Mouse (Mus musculus) cerebral cortex, adult 2 months (tissue): ENCODE results near the gene Kat5.

Experiments used
- WGBS: fragments of 180-500 bp; shearing (Covaris S2); methylation state at CpG from one replicate; pipeline ENCODE4 v1.1.7; 2018; 5-methylcytosine and 5-hydroxymethylcytosine counted together

The Kat5 gene

DNA sequence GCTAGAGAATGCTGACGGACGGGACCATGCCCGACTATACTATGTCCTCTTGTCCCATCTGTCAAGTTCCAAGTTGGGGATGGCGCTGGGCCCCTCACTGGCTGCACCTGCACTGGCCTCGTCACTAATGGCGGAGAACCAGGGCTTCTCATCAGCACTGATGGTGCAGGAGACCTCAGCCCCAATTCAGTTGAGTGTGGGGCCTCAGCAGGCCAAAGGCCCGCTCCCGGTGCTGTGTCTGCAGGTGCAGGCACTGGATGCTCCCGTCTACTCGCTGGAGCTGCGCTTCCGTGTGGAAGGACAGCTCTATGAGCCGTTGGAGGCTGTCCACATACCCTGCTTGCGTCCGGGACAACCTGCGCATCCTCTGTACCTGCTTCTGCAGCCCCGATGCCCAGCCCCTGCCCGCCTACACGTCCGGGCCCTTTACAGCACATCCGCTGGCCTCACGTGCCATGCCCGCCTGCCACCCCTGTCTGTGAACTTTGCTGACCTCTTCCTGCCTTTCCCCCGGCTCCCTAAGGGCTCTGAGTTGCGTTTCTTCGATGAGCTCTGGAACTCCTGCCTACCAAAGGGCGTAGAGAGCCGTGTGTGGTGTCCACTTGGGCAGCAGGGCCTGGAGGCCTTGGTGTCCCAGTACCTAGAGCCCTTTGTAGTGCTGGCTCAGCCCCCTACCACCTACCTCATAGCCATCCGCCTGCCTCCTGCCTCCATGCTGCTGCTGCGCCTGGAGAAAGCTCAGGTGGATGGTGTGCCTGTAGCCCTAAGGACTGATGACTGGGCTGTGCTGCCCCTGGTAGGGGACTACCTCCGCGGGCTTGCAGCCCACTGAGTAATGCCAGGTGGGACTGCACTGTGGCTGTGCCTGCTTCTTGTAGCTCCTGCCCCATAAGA is 39.4 kb downstream of the Kat5 start:
- WGBS: 94% methylated on average over 32 of the region's 32 CpGs

DNA sequence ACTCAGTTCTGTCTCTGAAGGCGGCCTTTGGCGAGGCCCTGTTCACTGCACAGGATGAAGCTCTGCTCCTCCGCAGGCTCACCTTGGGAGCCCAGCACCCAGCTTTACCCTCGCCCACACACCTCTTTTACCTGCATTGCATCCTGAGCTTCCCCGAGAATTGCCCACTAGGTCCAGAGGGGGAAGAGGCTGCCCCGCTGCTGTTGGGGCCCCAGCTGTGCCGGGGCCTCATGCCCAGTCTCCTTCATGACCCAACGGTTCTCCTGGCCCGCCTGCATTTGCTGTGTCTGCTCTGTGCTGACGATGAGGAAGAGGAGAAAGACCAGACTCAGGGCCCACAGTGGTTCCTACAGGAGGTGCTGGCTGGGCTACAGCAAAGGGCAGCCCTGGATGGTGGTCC is 40.5 kb downstream of the Kat5 start:
- WGBS: 89% methylated on average over 10 of the region's 10 CpGs

DNA sequence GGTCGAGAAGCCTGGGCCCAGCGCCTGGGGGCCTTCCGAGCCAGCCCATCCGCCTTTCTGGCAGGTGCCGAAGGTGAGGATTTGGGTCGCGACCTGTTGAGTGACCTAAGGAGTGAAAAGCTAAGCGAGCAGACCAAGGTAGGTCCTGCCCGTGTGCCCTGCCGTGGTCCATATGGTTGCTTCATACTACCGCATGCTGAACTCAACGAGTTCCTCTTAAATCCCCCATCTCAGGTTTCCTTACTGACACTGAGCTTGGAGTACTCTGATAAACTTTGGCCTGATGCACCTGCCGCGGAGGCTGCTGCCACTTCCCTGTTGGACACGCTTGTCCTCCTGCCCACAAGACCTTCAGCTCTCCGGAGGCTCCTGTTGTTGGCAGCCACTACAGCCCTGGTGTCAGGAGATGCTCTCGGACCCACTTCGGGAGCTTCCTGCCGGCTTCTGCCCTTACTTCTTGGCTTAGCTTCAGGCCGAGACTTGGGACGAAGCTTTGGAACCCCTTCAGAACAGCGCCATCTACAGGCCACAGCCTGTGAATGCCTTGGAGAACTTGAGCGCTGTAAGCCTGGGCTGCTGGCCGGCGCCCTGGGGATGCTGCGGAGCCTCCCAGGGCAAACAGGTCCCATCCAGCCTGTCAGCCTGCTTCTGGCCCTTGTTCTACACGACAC is 41.4 kb downstream of the Kat5 start:
- WGBS: 6% methylated on average over 27 of the region's 27 CpGs

DNA sequence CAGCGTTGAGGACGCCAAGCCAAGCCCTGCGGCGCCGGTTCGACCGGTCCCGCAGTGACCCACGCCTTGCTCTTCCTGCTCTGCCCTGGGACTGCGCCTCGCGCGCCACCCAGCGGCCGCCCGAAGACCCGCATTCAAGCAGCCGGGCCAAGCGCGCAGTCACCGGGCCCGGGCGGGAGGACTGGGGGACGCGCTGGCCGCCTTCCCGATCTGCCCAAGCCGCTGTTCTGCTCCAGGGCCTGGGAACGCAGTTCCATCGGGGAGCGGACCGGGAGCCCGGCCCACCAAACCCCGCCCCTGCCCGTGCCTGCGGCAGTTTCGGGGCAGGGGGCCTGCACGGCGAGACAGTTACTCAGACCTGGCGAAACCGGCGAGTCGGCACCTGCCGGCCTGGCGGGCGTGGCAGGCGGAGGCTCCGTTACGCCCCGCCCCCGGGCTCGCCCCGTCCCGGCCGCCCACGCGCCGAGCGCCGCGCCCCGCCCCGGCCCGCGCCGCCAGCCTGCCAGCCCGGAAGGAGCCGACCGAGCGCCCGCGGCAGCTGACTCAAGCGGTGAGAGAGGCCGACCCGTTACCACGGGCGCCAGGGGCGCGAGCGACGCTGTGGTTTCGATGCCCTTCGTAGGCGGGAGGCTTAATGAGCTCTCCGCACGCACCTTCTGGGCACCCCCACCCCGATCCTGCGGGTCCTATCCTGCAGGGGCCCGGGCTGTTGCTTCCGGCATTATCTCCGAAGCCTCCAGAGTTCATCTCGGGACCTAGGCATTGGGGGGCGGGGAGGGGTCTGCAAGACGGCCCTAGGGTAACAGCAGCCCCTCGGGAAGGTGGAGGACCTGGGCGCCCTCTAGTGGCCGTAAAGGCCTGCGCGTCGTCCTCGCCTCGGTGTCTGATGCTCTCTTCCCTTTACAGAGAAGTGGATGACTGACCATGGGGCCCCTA is 42.2 kb downstream of the Kat5 start, which contains the start of gene Ap5b1:
Gene Ap5b1 (plus strand): TSS at position 492 of the 936 bp plus-strand sequence.
- under 1% methylated on average over 102 of the region's 102 CpGs for WGBS

DNA sequence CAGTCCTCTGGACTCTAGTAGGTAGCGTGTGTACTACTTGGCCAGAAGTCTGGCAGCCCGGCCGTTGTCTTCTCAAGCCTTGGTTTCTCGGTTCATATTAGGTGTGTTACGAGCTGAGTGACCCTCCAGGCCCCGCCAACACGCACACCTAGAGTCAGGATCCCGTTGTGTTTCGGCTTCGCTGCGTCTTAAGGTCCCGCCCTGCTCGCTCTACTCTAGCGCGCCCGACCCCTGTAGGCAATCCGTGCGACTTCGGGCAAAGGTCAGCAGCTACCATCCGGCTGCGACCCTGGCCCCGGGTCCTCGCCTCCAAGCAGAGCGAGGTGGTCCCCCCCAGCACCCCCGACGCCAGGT is 42.9 kb downstream of the Kat5 start:
- WGBS: 4% methylated on average over 26 of the region's 26 CpGs

DNA sequence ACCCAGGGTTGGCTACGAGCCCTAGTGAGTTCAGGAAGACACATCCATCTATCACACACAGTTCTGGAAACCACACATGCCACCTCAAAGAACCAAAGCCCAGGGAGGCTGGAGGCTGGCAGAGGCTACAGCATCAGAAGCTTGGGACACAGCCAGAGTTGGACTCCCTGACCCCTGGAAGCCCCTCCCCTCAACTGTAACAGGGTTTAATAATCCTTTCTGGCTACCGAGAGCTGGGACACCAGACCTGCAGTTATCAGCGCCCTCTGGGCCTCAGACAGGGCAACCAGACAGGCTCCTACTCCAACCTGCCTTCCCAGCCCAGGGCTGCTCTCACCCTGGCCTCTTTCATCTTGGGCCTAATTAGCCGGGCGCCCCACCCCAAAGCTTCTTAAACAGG is 43.7 kb downstream of the Kat5 start:
- WGBS: 88% methylated on average over 5 of the region's 5 CpGs

DNA sequence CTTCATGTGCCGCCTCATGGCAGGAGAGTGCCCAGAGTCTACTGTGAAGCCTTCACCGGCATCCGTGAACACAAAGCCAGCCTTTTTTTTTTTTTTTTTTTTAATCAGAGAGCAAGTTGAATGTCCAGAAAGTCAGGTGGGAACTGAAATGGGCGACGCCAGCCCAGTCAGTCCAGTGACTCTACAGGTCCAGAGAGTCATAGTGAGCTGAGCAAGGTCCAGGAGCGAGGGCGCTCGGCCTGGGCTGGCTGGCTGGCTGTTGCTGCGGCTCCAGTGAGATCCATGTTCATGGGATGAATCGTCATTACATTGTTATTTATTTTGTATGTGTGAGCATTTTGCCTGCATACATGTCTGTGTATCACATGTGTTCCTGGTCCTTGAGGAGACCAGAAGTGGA is 47.3 kb downstream of the Kat5 start:
- WGBS: 94% methylated on average over 10 of the region's 10 CpGs

DNA sequence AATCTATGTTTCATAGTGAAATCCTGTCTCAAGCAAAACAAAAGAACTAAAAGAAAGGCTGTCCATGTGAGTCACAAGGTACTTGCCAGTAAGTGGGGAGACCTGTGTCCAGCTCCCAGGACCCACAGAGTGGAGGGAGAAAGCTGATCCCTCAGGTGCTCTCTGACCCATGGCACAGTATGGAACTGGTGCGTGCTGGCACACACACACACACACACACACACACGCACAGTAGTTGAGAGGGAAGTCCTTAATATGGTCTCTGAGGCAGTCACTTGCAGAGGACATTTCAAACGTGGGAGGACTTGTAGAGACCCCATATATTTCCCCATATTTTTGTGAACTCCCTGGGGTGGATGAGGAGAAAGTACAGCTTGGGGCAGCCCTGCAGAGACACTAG is 48.2 kb downstream of the Kat5 start:
- WGBS: 72% methylated on average over 3 of the region's 3 CpGs

DNA sequence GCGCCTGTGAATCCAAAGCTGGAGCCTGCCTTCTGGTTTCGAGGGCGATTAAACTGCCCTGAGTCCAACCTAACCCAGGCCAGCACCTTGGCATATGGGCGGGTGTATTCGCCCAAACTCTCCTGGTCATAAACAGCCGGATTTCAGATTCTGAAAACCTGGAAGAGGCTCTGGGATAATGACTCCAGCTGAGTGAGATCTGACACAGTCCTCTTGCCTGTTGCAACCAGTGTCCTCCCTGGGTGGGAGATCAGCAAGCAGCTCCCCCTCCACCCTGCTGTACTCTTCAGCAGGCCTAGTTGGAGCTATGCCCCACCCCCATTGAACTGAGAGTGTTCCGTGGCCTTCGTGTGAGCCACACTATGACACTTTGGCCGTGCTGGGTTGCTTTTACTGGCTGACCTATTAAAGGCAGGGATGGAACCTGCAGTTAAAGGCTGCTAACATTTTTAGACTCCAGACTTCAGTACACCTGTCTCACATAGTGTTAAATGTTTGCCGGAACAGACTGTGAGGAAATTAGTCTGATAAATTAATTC is 48.7 kb downstream of the Kat5 start:
- WGBS: 47% methylated on average over 10 of the region's 10 CpGs

DNA sequence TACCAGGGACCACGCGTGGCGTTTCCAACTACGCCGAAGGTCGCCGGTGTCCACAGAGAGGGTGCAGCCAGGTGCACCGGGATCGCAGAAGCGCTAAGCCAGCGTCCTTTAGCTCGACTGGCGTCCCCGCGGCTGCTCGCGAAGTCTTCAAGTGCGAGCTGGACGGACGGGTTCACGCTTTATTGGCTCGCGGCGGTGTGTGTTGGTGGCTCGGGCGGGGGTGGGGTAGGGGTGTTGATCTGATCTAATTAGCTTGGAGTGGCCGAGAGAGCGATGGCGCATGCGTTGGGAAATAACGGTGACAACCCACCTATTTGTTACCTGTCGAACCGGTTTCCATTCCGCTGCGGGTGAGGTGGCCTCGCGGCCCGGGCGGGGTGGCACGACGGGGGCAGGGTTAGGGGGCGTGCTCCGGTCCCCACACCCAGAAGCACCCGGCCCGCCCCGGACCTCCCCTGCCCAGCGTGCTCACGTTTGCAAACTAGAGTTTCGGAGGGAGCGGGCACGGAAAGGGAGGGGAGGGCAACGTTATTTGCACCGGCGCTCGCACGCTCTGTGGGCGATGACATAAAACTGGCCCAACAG is 49.5 kb downstream of the Kat5 start, which contains the start of gene Ovol1:
Gene Ovol1 (minus strand): TSS at position 190 of the 585 bp plus-strand sequence.
- 2% methylated on average over 57 of the region's 57 CpGs for WGBS

DNA sequence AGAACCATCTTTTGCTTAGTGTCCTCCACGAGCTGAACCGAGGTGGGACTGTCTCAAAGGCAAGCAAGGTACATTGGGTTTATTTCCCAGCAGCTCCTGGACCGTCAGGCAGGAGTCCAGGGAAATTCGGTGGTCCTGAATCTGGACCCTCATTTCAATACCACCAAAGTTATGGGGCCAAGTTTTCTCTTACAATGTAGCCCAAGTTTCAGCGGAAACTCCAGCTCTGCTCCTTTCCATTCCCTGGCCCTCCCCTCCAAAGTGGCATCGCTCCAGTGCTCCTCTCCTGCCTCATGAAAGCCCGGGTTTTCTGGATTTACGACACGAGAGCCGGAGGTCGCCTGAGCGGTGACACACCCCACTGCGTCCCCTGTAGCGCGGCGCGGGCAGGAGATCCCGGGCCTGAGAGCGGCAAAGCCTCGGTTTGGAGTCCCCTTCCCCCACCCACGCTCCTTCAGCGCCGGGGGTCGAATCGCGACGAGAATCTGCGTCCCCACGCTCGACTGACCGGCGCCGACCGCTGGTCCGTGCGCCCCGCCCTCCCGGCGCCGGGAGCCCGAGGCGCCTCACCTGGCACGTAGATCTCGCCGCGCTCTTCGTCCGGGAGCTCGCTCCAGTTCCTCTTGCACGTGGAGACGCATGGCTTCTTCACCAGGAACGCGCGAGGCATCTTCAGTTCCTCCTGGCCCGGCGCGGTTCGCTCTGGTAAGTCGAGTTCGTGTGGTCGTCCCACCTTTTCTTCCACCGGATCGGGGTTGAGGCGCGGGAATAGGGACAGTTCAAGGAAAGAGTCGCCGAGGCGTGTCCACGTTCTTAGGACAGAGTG is 50.2 kb downstream of the Kat5 start:
- WGBS: 2% methylated on average over 69 of the region's 69 CpGs

DNA sequence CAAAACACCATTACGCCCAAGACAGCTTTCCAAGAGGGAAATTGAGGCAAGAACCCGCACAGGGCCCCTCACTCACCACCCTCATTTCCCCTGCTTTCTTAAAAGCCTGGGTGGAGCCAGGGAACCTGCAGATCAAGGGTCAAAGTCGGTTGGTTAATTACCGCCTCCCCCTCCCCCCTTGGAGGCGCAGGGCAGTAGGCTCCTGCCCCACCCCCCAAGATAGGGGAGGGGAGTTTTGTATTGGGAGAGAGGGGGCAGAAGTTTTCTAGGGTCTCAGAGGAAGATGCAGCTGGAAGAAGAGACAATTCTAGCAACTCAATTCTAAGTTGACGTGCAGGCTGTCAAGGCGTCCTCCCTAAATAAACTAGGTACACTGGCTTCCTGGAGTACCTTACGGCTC is 50.8 kb downstream of the Kat5 start:
- 33% methylated on average over 8 of the region's 8 CpGs for WGBS

DNA sequence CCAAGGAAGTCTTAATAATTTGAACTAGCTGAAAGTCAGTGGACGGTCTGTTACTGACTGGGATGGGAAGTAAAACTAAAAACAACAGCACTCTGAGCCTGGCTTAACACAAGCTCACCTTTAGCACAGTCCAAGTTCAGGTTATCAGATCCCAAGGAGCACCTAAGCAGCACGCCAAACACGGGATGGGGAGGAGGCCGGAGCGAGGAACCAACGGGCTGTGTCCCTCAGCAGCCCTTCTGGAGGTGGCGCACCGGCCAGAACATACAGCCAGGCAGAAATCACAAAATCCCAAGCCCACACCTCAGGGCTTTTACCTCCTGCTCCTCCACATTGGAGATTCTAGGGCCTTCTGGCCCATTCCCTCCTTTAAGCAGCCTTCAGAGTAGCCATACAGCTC is 51.3 kb downstream of the Kat5 start:
- 77% methylated on average over 8 of the region's 8 CpGs for WGBS

DNA sequence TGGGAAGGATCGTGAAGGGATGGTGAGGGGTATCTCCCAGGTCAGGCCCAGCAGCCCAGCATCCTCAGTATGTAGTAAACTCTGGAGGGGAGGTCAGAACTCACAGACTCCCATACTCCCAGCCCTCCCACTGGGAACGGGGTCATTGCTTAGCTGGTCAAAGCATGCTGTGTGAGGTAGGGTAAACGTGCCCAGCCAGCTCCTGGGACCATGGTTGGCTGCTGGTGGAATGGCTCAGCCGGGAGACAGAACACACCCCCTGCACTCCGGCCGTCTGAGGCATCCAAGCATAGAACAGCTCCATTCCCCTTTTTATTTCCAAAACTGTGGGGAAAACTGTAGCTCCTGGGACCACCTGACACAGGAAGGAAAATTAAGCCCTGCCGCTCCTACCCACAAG is 51.9 kb downstream of the Kat5 start:
- WGBS: 65% methylated on average over 7 of the region's 7 CpGs

DNA sequence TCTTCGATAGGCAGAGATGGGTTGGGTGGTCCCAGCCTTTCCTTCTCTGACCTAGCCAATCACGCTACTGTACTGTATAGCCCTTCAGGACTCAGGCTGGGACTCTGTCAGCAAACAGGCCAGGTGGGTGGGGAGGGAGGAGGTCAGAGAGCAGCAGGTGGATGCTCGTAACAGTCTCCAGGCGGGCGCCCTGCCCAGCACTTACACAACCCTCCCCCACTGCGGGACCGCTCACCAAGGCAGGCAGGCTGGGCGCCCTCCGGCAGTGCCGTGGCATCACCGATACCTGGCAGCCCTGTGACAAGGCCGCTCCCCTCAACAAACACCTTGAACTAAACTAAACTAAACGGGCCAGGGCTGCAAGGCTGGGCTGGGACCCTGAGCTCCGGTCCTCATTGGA is 55.8 kb downstream of the Kat5 start:
- 94% methylated on average over 14 of the region's 14 CpGs for WGBS

DNA sequence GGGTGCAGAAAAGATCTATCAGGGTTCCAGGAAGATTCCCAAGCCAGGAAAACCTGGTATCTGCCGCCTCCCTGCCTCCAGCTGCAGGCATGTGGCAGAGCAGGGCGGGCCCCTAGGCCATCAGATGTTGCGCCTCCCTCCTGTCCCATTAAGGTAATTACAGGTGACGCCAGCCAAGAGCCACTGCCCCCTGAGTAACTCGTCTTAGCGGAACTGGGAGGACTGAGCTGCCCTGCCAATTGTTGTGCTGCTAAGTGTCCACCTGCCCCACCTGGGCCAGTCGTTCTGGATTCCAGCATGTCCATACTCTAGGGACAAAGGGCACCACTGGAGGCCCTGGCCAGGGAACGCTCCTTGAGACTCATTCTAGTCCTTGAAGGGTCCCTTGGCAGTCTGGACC is 56.2 kb downstream of the Kat5 start:
- 83% methylated on average over 8 of the region's 8 CpGs for WGBS
